Mouse (Mus musculus): ENCODE results near the gene Cdk5. TPM values are rescaled to one million over a fixed set of nuclear protein-coding genes. Genes with fewer than 3 reads are reported as not detected.
A peak's percentile ranks its signal among the peaks of the same experiment; 100 is the strongest.

The Cdk5 gene
- polyA plus RNA-seq, 1 experiment from 2014 or later = 35.5 TPM

DNA sequence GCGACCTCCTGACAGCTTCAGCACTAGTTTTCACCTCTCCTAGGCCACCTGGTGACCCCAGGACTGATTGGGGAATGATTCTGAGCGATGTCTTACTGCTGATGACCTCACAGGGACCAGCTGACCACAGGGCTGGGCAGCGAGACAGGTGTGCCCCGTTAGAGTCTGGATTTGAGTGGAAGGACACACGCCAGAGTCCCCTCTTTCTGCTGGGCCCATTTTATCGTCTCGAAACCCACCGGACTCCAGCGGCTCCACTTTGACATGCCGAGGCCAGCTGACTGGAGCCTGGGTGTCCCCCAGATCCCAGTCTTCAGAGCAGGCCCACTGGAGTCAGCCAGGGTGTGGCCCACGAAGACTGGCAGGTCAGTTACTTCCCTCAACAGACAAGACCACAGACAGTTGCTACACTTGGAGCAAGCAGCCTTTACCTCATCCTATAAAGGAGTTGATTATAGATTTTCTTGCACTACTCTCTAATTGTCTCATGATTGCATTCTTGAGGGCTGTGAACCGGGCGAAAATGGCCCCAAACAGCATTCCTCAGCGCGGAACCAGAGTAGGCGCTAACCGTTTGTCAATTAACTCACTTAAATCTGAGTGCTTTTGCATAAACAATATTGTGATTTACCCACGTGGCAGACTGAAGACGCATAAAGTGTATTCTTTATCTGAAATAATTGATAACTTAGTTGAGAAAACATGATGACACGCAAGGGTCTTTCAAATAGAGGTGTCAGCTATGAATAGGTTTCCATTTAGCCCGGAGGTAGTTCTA, 863 bp upstream of the Cdk5 start:
- H3K27me3 ChIP-seq (ENCODE audit: insufficient read depth, low read length) = no peaks in the 10 kb centered on the region
- H3K27ac ChIP-seq (ENCODE audit: low read depth) = peak overlapping the region; percentile 93
- no peaks in the 10 kb centered on the region for H3K9me3 ChIP-seq (ENCODE audit: low read depth, low read length)
- no peak for TF ChIP-seq CTCF (IDR thresholded peaks at IDR 0.05; ENCODE audit: low read depth)
- H3K4me2 ChIP-seq = peak overlapping the region; percentile 84
- H3K9ac ChIP-seq = peak overlapping the region; percentile 66
- peaks cover 17% of the 10 kb centered on the region; the same call in 1 of the 2 replicates for H3K36me3 ChIP-seq (ENCODE audit: insufficient read depth)
- DNase-seq = peak; percentile 41
- H3K4me3 ChIP-seq (ENCODE audit: low read depth, low read length) = peak overlapping the region; percentile 67
- 10% methylated on average over 21 of the region's 21 CpGs for WGBS
- ATAC-seq (ENCODE audit: insufficient read depth) = peak; percentile 0; the same call in 1 of the 2 replicates
- H3K4me1 ChIP-seq (ENCODE audit: insufficient read depth) = peaks cover 22% of the 10 kb centered on the region

DNA sequence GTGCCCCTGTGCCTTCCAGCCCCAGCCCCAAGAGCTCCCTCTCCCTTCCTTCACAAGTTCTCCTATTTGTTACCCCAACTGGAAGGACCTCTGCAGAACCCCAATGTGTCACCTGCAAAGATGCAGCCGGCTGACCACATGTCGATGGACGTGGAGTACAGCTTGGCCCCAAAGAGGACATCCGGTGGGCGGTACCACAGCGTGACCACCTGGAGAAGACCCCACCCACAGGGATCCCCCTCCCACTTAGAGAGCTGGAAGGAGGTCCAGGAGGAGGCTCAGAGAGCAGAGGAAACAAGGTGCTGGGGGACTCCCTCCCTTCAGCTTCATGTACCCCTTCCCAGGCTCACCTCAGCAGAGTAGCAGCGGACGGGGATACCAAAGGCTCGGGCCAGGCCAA, 2.9 kb downstream of the Cdk5 start:
- H3K4me3 ChIP-seq (ENCODE audit: low read depth, low read length) = no peak overlapping the region
- no peaks in the 10 kb centered on the region for H3K9me3 ChIP-seq (ENCODE audit: low read depth, low read length)
- peaks cover 17% of the 10 kb centered on the region; the same call in 1 of the 2 replicates for H3K36me3 ChIP-seq (ENCODE audit: insufficient read depth)
- H3K4me1 ChIP-seq (ENCODE audit: insufficient read depth) = no peaks in the 10 kb centered on the region
- 83% methylated on average over 9 of the region's 9 CpGs for WGBS
- H3K9ac ChIP-seq = no peak overlapping the region
- H3K4me2 ChIP-seq = no peak overlapping the region
- no peak overlapping the region for H3K27ac ChIP-seq (ENCODE audit: low read depth)
- no peak for DNase-seq
- H3K27me3 ChIP-seq (ENCODE audit: insufficient read depth, low read length) = no peaks in the 10 kb centered on the region
- TF ChIP-seq CTCF (IDR thresholded peaks at IDR 0.05; ENCODE audit: low read depth) = no peak
- no peak for ATAC-seq (ENCODE audit: insufficient read depth)

DNA sequence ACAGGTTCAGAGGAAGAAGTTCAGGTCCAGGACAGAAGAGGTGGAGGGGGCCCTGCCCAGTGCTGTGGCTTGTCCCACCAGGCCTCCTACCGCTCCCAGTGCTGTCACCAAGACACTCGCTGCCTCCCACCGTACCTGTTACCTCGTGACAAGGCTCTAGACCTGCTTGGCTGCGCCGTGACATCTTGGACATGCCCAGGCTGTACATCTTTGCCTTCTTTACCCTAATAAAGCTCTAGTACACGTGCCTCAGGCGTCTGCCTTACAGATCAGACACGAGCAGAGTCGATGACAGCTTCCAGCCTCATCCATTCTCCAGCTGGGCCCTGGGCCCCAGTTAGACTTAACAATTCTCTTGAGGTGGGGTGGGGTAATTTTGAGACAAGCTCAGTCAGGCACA, 5.7 kb downstream of the Cdk5 start:
- Histone ChIP-seq H3K4me2 (no peak overlapping the region), H3K27ac (ENCODE audit: low read depth) (no peak overlapping the region), H3K9ac (no peak overlapping the region), H3K27me3 (ENCODE audit: insufficient read depth, low read length) (0 out of 2 replicates have a peak, but pooled peaks cover 5% of the 10 kb centered on the region), H3K4me3 (ENCODE audit: low read depth, low read length) (no peak overlapping the region), H3K4me1 (ENCODE audit: insufficient read depth) (no peaks in the 10 kb centered on the region), H3K9me3 (ENCODE audit: low read depth, low read length) (no peaks in the 10 kb centered on the region), H3K36me3 (ENCODE audit: insufficient read depth) (peaks cover 17% of the 10 kb centered on the region; the same call in 1 of the 2 replicates)
- no peak for TF ChIP-seq CTCF (IDR thresholded peaks at IDR 0.05; ENCODE audit: low read depth)
- ATAC-seq (ENCODE audit: insufficient read depth) (no peak), DNase-seq (no peak)
- WGBS = 87% methylated on average over 10 of the region's 10 CpGs

DNA sequence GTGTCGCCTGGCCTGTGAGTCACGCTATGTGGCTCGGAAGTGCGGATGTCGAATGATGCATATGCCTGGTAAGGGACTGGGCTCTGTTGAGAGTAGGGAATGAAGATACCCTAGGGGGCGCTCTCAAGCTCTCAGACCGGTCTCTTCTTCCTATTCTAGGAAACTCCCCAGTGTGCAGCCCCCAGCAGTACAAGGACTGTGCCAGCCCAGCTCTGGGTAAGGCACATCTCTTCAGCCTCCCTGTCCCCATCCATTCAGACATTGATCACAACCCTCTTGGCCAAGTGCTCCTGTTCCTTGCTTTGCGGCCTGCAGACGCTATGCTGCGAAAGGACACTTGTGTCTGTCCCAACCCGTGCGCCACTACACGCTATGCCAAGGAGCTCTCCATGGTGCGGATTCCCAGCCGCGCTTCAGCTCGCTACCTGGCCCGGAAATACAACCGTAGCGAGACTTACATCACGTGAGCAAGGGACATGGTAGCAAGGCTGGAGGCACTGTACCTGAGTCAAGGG, 7.1 kb downstream of the Cdk5 start:
- peaks cover 13% of the 10 kb centered on the region; the same call in 1 of the 2 replicates for H3K36me3 ChIP-seq (ENCODE audit: insufficient read depth)
- no peaks in the 10 kb centered on the region for H3K9me3 ChIP-seq (ENCODE audit: low read depth, low read length)
- H3K9ac ChIP-seq = no peak overlapping the region
- DNase-seq (peak; percentile 86), ATAC-seq (ENCODE audit: insufficient read depth) (peak; percentile 69)
- no peaks in the 10 kb centered on the region for H3K4me1 ChIP-seq (ENCODE audit: insufficient read depth)
- peak; percentile 67 for TF ChIP-seq CTCF (IDR thresholded peaks at IDR 0.05; ENCODE audit: low read depth)
- H3K4me3 ChIP-seq (ENCODE audit: low read depth, low read length) = no peak overlapping the region
- 0 out of 2 replicates have a peak overlapping the region, but pooled peaks have one; percentile 27 for H3K4me2 ChIP-seq
- WGBS = 3% methylated on average over 21 of the region's 21 CpGs
- H3K27ac ChIP-seq (ENCODE audit: low read depth) = no peak overlapping the region
- 0 out of 2 replicates have a peak, but pooled peaks cover 5% of the 10 kb centered on the region for H3K27me3 ChIP-seq (ENCODE audit: insufficient read depth, low read length)

DNA sequence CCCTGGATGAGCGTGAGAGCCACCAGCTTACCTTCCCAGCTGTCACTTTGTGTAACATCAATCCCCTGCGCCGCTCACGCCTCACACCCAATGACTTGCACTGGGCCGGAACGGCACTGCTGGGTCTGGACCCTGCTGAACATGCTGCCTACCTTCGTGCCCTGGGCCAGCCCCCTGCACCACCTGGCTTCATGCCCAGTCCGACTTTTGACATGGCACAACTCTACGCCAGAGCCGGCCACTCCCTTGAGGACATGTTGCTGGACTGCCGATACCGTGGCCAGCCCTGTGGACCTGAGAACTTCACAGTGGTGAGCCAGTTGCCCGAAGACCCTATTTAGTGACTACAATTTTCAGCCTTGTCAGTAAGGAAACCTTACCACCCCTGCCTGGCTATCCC, 9.4 kb downstream of the Cdk5 start:
- TF ChIP-seq CTCF (IDR thresholded peaks at IDR 0.05; ENCODE audit: low read depth) = no peak
- no peaks in the 10 kb centered on the region for H3K4me1 ChIP-seq (ENCODE audit: insufficient read depth)
- no peak for DNase-seq
- 0 out of 2 replicates have a peak, but pooled peaks cover 5% of the 10 kb centered on the region for H3K36me3 ChIP-seq (ENCODE audit: insufficient read depth)
- H3K4me3 ChIP-seq (ENCODE audit: low read depth, low read length) = no peak overlapping the region
- WGBS = 73% methylated on average over 13 of the region's 13 CpGs
- no peaks in the 10 kb centered on the region for H3K9me3 ChIP-seq (ENCODE audit: low read depth, low read length)
- H3K27me3 ChIP-seq (ENCODE audit: insufficient read depth, low read length) = 0 out of 2 replicates have a peak, but pooled peaks cover 5% of the 10 kb centered on the region
- ATAC-seq (ENCODE audit: insufficient read depth) = no peak
- no peak overlapping the region for H3K4me2 ChIP-seq
- no peak overlapping the region for H3K9ac ChIP-seq
- no peak overlapping the region for H3K27ac ChIP-seq (ENCODE audit: low read depth)

DNA sequence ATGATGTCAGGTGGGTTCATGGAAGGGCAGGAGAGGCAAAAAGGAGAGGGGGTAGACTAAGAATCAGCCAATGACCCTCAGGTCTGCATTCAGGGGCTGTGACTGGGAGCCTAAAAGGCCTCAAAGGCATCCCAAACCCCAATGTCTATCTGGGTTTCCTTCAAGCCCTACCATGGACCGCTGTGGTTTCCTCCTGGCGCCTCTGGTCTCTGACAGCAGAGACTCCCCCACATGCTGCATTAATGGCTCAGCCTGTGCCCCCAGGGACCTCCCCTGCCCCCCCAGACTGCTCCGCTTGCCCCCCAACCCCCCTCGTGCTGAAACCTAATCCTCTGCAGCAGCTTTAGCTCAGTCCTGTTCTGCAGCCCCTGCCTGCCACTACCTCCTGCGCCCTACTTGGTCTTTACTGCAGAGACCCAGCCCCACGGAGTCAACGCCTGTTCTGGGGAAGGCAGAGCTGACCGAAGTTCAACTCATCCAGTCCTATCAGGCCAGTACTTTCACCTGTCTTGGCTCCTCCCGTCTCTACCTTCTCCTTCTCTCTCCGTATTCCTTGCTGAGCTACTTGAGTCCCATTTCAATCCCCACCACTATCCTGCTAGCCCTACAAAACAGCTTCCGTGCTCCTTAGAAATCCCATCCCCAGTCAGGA, 10.2 kb downstream of the Cdk5 start, which contains the start of gene Asic3:
TSS of gene Asic3 (plus strand) at position 351 of the 652 bp plus-strand sequence.
- Histone ChIP-seq H3K27ac (ENCODE audit: low read depth) (no peak within 1 kb of the TSS), H3K4me1 (ENCODE audit: insufficient read depth) (no peaks in the 10 kb centered on the region), H3K4me2 (no peak within 1 kb of the TSS), H3K36me3 (ENCODE audit: insufficient read depth) (peaks cover 9% of the 10 kb centered on the region; the same call in 1 of the 2 replicates), H3K4me3 (ENCODE audit: low read depth, low read length) (no peak within 1 kb of the TSS), H3K9ac (no peak within 1 kb of the TSS), H3K9me3 (ENCODE audit: low read depth, low read length) (no peaks in the 10 kb centered on the region), H3K27me3 (ENCODE audit: insufficient read depth, low read length) (0 out of 2 replicates have a peak, but pooled peaks cover 5% of the 10 kb centered on the region)
- no peak for ATAC-seq (ENCODE audit: insufficient read depth)
- WGBS = 38% methylated on average over 11 of the region's 11 CpGs
- DNase-seq = no peak
- TF ChIP-seq CTCF (IDR thresholded peaks at IDR 0.05; ENCODE audit: low read depth) = no peak

DNA sequence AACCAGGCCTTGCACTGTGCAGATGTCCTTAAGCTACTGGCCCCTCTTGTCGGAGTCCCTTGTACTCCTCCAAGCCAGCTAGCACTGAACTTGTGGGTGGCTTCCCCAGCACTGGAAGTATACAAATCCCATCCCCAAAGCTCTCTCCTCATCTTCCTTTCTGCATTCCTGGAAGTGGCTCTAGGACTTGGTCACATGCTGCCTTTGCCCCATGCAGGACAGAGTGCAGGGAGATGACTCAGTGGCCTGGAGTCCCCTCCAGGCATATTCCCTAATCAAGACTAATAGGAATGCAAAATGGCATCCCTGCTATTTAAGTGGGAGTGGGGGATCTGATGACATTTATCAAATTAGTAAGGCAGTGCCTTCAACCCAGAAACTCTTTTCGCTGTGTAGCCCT, 11.3 kb downstream of the Cdk5 start:
- Histone ChIP-seq H3K9ac (no peak overlapping the region), H3K9me3 (ENCODE audit: low read depth, low read length) (no peaks in the 10 kb centered on the region), H3K36me3 (ENCODE audit: insufficient read depth) (peaks cover 15% of the 10 kb centered on the region; the same call in 1 of the 2 replicates), H3K4me2 (no peak overlapping the region), H3K27ac (ENCODE audit: low read depth) (no peak overlapping the region), H3K27me3 (ENCODE audit: insufficient read depth, low read length) (0 out of 2 replicates have a peak, but pooled peaks cover 5% of the 10 kb centered on the region), H3K4me1 (ENCODE audit: insufficient read depth) (no peaks in the 10 kb centered on the region), H3K4me3 (ENCODE audit: low read depth, low read length) (no peak overlapping the region)
- 85% methylated on average over 2 of the region's 2 CpGs for WGBS
- no peak for DNase-seq
- no peak for TF ChIP-seq CTCF (IDR thresholded peaks at IDR 0.05; ENCODE audit: low read depth)
- ATAC-seq (ENCODE audit: insufficient read depth) = no peak

All from lung, embryonic 14.5 days (tissue).